Mouse (Mus musculus) hindlimb bud, embryonic 11.5 days (tissue): ENCODE data around the gene Iqschfp.
"Not testable (repeated sequence)": the region's sequence is repeated elsewhere in the genome, so short reads cannot be mapped to it uniquely, and the experiment has no call there.

ENCODE experiments used
- DNase-seq: peaks from one replicate; pipeline ENCODE4 v3.0.0-alpha.2; 2012; ENCODE audit warnings: low read depth, low spot score; ENCODE audit errors: extremely low spot score

Iqschfp gene

DNA sequence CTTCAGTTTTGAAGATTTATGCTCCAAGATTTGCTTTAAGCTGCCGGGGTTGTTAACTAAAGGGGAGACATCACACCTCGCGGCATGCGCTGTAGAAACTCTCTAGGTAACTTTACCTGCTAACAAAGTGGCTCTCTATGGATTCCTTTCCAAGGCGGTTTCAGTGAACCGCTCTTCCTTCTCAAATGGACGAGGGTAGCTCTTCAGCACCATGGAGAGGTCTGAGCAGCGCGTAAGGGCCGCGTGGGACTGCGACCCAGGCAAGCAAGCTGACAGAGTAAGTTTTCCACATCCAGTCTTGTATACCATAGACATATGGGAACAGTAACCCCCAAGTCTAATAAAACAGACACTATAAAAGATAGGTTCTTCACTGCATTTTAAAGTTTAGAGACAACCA is 172.7 kb downstream of the Iqschfp start, which contains the start of gene Schip1:
Gene Schip1, plus strand, starts transcription at position 72 of the 400 bp plus-strand sequence.
- peak; percentile 47 for DNase-seq

DNA sequence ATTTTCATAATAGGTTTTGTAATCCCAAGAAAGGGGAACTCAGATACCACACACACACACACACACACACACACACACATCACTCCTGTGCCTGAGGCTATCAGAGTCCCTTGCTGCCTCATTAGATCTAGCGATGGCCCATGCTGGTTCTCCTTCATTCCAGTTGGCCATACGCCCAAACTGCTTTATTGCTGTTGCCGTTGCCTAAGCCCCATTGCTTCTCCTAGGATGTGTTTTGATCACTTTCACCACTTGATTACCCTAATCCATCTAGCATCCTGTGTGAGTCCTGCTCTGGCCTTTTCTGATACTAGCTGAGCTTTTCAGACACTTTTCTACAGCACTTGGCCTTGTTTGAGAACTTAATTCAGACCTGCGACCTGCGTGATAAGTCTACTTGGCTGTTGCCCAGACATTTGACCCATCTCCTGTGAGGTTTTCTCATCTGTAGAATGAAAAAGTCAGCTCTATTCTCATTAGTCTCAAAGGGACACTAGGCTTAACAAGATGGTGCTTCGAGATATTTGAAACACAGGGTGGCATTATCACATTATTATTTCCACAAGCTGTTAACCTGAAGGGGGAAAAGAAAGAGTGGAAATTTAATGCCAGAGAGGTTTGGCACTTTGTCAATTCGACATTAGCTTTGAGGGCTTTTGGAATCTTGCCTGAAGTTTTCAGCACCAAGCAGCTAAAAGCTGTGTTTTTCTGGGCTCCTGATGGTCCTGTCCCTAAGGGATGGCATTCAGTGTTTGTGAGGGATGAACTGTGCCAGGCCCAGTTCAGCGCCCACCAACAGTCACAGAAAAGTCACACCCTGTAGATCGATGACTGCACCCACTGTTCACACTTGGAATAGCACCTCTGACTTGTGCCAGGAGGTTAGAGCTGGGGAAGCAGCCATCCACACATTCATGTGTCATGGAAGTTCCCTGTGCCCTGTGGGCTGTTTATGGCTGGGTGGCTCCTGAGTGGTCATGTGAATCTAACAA is 179.7 kb downstream of the Iqschfp start:
- no peak for DNase-seq

DNA sequence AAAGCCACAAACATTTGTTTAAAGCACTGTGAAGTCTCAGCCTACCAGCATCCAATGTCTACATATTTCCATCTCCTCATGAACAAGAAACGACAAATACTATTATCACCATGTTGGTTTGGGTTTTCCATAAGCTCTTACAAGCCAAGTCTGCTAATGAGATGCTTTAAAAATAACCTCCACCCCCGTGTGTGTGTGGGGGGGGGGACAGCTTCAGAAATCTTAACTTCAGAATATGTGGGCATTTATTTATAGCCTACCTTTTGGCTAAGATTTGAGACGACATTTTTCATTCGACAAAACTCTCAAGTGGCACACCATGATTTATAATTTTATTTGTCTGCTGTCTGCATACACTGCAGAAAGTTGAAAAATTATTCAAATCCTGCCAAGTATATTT is 185.4 kb downstream of the Iqschfp start:
- no peak for DNase-seq

DNA sequence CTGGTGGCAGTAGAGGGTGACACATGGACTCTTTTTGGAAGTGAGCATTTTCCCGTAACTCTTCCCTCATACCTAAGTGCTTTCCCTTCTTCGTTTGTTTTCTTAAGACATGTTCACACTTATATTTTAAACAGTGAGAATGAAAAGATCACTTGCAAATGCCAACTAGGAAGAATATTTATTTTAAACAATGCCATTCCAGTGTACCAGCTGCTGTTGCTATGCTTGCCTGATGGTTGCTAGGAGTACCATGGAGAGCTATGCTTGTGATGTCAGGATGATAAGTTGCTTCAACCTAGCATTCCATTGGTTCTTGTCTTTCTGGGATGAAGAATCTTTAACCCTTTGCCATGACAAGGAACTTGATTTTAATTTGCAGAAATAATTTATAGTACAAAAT is 193.0 kb downstream of the Iqschfp start:
- no peak for DNase-seq

DNA sequence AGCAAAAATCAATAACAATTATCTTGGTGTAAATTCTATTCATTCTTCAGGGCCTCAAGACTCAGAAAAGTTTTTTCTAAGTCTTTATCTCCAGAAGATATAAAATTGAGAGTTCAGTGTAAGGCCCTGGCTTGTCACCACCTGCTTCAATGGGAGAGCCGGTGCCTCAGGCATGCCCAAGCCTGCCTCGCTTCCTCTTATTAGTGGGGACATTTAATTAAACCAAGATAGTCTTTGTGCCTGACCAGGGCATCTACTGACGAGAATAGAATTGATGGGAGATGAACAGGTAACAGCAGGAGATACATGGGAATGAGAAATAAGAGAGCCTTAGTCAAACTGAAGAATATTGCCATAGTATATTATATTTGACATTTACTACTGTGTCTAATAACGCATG is 200.1 kb downstream of the Iqschfp start:
- no peak for DNase-seq

DNA sequence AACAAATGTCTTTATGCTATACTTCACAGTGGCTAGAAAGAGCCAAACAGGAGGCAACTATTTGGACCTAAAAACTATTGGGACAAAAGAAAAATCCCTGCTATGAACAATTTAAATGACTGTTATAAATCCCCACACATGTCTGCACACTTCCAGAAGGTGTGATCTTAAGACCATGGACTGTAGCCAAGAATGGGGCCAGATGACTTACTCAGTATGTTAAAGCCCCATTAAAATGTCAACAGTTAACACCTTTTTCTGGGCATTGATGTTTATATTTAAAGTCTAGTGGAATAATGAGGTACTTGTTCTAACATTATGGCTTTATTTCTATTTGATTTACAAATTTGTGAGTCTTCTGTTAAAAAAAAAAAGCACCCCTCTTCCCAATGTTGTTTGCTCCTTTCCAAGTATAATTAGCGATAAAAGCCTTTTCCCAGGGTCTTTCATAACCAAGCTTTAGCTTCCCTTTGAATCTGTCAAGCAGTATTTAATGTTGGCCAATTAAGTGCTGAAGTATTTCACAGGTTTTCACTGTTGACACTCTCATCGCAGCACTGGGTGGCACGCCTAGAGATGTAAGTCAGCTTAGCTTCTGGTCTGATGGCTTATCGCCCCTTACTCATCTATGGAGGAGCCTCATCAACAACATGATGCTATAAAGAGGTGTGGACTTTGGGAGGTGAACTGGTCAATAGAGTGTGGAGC is 204.8 kb downstream of the Iqschfp start:
- peak; percentile 66 for DNase-seq

DNA sequence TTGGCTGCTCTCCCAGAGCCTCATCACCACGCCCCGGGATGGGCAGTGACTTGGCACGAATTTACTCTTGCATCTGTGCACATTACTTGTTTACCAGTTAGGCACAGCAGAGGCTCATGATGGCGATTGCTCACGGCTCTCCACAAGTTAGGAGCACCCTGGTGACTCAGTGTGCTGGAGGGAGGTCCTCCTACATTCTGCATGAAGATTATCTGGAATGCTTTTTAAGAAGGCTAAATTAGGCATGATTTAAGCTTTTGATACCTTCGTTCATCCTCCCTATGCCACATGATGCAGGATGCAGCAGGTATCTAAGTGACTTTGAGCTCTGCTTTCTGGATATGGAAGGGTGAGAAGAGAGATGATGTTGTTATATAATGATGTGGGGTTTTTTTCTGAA is 207.5 kb downstream of the Iqschfp start:
- not testable (repeated sequence) for DNase-seq

DNA sequence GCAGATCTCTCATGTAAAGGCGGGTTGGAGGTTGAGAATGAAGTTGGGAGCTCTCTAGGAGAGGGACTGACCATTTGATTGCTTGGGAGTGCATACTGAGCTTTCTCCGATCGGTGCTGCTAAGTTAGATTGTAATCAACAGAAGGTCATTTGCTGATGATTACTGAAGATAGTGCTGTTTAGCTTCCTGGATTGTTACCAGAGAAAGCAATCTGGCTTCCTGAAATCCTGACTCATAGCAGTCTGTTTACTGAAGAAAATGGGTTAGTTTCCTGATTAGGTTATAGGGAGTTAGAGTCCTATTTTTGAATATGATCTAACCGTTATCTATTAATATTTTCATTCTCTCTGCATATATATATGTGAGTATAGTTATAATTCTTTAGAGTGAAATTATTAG is 209.3 kb downstream of the Iqschfp start:
- DNase-seq, result no peak

DNA sequence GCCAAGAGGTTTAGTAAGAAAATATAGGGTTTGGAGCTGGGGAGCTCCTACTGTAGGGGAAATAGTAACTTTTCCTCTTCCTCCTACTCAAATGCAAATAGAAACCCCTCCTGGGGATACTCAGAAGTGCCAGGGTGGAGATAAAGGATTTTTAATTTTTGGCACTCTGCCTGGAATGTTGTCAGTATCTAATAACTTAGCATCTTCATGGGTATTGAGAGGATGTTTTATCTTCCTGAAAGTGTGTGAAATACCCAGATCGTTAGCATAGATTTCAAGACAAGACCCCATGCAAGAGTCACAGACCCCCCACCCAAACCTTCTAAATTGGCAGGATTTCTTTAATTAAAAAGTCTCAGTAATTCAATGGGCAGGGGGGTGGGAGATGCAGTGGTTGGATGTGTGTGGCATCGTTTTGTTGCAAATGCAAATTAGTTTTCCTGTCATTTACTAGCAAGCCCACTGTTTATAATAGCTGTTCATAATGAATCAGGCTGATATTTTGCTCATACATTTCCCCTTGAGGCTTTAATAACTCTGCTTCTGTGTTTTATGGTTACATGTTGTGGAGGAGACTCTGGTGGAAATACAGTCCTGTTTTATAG is 213.2 kb downstream of the Iqschfp start:
- DNase-seq, result no peak

DNA sequence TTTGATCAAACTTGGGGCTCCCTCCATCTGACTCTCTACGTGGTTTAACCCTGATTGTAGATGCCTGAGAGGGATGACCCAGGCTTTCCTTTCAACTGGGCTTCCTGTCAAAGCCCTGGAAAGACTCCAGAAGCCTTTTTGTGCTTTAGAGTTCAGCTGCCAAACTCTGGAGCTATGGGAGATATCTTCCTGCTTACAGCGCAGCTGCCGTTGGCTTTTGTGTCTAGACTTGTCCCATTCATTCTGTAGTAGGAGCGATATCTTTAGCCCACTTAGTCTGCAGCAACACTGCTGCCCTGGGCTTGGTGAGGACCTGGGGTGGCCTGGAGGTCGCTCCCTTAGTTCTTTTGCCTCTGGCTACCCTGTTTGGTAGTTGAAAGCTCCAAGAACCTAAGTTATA is 229.3 kb downstream of the Iqschfp start:
- DNase-seq, result no peak

DNA sequence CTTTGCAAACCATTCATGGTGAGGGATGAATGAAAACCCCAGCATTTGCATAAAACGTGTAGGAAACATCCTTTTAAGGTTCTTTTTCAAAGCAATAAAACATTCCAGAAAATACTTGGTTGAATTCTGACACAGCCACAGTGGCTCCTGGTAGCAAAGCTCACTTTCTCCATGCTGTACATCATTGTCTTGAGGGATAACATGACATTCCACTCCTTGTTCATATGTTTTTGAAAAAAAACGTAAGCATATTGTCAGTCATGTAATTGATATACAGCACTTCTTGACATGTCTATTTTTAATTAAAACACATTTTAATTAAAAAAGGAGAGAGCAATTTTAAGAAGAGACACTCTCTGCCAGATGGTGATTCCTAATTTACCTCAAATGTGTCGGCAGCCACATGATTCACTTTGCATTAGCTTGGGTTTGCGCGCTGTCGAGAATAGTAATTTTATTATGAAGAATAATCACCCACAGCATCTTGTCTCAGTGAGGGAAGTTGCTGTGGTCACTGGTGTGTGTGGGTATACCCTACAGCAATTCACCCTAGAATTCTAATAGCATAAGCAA is 234.3 kb downstream of the Iqschfp start:
- no peak for DNase-seq

DNA sequence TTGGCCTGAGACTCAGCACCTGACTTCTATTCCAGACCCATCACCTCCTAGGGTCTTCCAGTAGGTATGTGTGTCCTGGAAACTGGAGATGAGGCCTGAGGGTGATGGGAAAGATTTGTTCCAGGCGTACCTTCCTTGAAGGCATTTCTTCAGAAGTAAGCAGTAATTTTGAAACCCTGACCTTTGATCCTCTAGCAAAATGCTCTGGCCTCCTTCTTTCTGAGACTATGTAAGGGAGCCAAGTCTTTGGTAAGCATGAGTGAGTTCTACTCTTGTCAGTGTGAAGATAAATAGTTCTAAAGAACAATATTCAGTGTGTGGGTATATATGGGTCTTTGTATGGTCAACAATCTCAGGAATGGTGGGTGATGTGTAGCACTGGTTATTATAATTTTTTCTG is 238.4 kb downstream of the Iqschfp start:
- DNase-seq, result no peak

DNA sequence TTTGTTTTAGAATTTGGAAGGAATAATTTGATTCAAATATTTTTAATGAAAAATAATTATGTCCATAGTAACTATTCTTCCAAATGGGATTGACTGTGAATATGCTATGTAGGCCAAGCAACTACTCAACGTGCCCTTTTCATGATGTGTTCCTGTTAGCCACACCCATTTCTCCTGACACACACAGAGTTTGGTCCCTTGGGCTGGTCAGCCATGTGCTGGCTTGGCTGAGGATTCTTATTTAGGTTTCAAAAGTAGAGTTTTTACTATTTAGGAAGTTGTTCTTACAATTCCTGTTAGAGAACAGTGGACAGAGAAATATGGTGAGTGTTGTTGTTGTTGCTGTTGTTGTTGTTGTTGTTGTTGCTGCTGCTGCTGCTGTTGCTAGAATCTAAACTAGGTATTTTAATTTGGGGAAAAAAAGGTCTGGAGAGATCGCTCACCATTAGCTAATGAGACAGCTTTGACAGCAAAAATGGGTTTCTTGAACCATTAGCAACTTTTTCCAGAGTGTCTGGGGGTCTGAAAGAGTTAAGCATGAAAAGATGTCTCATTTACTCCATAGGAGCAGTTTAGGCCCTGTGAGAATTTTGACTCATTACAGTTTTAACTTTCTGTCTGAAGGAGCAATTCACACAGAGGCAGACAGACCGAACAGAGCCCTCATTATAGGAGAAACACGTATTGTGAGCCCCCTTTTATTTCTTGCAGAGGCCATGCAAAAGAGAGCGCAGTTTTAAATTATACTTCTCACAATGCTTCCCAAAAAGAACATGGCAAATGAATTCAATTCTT is 247.0 kb downstream of the Iqschfp start:
- DNase-seq, result no peak

DNA sequence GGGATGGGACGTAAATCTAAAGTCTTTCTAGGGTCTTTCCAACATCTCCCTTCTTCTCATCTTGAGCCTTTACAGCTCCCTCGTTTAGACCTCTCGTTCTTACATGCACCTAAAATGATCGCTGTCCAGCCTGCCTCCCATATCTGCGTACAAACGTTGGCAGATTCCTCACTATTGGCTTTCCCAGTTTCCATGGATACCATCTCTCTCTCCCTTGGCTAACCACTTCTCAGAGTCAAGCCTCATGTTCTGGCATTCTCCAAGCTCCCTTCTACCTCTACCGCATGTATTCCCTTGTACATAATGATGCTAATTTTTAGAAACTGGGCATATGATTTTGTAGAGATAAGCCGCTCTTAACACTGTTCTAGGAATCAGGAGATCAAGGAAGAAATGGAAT is 258.7 kb downstream of the Iqschfp start:
- no peak for DNase-seq

DNA sequence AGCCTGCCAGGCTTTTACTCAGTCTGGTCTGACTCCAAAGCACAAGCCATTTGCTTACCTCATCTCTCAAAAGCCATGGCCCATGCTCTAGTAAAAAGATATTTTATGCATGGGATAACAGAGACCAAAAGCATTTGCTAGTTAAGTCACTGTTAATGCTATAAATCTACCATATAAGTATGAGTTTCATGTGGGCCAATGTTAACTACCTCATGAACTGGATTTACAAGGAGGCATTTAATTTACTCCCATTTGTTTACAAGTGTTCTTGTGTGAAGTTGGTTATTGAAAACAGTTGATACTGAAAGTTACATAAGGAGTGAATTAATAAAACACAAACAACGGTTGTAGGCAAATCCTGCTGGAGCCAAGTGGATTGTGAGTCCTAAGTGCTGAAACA is 268.1 kb downstream of the Iqschfp start:
- DNase-seq, result no peak

DNA sequence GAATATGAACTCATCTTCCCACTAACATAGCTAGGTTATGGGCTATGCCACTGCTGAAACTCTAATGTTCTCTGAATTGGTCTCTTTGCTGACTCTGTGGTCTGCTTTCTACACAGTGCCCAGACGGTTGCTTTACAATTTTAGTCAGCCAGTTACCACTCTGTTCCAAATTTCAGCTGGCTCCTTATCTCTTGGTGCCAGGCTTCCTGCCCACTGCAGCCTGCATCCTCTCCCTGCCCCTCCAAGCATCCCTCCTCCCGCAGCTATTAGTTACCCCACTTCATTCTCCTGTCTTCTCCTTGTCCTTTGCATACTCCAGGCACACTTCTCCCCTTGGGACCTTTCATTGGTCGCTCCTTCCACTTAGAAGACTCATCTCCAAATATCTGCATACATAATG is 268.7 kb downstream of the Iqschfp start:
- no peak for DNase-seq

DNA sequence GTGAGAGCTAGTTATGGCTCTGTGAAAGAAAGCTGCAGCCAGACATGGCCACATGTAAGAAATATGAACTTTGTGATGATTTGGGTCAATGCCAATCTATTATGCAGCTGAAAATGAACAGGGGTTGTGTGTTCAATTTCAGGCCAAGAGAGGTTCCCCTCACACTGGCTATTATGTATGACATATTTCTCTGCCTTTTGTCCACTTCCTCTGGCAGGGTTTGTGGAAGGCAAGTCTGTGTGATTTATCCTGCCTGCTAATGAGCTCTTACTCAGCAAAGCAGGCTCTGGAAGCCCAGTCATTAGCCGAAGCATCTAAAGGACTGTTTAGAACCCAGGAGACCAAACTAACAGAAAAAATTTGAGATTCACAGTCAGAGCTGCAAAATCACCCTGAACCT is 286.2 kb downstream of the Iqschfp start:
- DNase-seq, result no peak

DNA sequence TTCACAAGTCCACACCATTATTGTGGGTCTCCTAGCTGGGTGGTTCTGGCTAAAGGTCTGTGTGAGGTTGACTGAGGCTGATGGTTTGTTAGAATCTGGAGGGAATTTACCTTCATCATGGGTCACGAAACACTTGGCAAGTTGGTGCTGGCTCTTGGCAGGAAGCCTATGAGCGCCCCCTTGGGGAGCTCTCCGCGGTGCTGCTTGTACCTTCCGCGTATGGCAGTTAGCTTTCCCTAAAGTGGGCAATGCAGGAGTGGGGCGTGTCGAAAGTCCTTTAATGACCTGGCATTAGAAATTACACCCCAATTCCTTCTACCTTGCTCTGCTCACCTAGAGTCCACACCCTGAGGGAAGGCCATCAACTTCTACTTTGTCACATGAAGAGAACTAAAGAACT is 295.4 kb downstream of the Iqschfp start:
- DNase-seq, result no peak

DNA sequence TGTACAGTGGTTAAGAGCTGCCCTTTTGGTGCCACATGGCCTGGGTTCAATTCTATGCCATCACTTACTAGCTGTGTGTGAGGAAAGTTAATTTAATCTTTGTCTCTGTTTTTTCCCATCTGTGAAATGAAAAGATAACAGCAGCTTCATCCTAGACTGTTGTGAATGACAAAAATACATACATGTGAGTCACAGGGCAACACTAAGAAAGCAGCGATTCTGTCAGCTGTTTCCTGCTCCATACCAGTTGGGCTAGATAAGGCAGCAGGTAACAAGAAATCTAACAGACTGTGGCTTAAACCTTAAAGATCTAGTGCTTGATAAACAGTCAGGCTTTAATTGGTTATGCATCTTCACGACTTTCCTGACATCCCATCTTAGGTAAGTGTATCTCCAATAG is 297.1 kb downstream of the Iqschfp start:
- DNase-seq, result no peak

DNA sequence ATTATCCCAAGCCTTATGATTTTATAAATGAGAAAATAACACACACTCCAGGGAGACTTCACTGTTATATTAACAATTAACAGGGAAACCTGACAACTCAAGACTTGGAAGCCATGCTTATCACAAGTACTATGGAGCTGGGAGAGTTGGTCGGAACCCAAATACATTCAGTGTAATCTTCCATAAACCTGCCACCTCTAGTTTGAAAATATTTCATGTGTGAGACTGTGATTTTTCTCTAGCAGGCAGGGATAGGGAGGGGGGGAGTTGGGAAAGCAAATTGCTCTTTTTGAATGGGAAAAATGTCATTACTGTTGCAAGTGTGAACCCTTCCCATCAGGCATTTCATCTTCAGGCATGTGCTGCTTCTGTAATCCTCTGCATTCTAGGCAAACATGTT is 304.9 kb downstream of the Iqschfp start:
- DNase-seq, result no peak

DNA sequence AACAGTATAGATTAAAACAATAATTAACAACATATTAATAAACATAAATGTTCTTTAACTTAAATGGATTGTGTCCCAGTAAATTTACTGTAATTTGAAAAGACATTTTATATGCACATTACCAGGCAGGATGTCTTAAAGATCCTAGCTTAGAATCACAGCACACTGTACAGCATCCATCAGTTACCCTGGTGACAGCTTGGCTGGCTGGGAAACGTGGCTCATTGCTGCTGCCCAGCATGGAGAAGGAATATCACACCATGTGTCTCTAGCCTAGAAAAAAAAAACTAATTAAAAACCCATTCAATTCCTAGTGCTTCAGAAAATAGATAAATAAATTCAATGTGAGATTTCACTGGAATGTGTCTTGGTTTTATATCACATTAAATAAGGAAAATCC is 309.2 kb downstream of the Iqschfp start:
- DNase-seq, result no peak
